Mouse (Mus musculus): Measurements from ENCODE around the gene Mecom. TPM values are rescaled to one million over a fixed set of nuclear protein-coding genes. Genes with fewer than 3 reads are reported as not detected.

The Mecom gene
- polyA plus RNA-seq, 1 experiment: 0.19 TPM

- TF ChIP-seq POLR2A (IDR thresholded peaks at IDR 0.05; ENCODE audit: control insufficient read depth, low read depth, low read length) (no peak), CTCF (IDR thresholded peaks at IDR 0.05; ENCODE audit: control insufficient read depth, insufficient read depth, insufficient replicate concordance, low read depth, low read length) (no peak)
- Histone ChIP-seq H3K4me3 (ENCODE audit: control insufficient read depth, low read depth, low read length) (no peak overlapping the region), H3K27me3 (ENCODE audit: control insufficient read depth, insufficient read depth, low read length) (no peaks in the 10 kb centered on the region), H3K36me3 (ENCODE audit: control insufficient read depth, insufficient read depth, low read length) (no peaks in the 10 kb centered on the region), H3K27ac (ENCODE audit: control insufficient read depth, insufficient read depth, low read depth, low read length) (no peak overlapping the region), H3K4me1 (ENCODE audit: control insufficient read depth, insufficient read depth, low read length) (no peaks in the 10 kb centered on the region; the same call in none of the 2 replicates)
Measured at GRCm38 (mm10) chr3:30148378-30149079, 399.3 kb downstream of the Mecom start.

DNA sequence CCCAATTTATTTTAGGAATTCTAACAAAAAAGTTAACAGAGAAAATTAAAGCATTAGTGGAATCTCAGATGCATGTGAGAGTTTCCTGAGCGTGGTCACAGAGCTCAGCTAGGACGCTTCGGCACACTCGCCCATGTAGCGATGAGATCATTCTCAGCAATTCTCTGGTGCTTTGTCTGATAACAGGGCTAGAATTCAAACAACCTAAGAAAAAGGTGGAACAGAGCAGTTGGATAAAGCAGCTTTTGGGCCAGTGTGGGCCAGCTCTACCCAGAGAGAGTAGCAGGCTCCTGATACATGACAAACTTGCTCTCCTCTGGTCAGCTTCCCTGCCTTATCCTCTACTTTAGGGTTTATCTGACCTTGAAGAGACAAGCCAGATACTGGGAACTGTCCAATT is 402.8 kb downstream of the Mecom start:
- no peak for TF ChIP-seq CTCF (IDR thresholded peaks at IDR 0.05; ENCODE audit: control insufficient read depth, insufficient read depth, insufficient replicate concordance, low read depth, low read length)
- no peak for TF ChIP-seq POLR2A (IDR thresholded peaks at IDR 0.05; ENCODE audit: control insufficient read depth, low read depth, low read length)
- H3K36me3 ChIP-seq (ENCODE audit: control insufficient read depth, insufficient read depth, low read length): no peaks in the 10 kb centered on the region
- no peak overlapping the region for H3K27ac ChIP-seq (ENCODE audit: control insufficient read depth, insufficient read depth, low read depth, low read length)
- H3K4me3 ChIP-seq (ENCODE audit: control insufficient read depth, low read depth, low read length): no peak overlapping the region
- H3K27me3 ChIP-seq (ENCODE audit: control insufficient read depth, insufficient read depth, low read length): no peaks in the 10 kb centered on the region
- no peaks in the 10 kb centered on the region; the same call in none of the 2 replicates for H3K4me1 ChIP-seq (ENCODE audit: control insufficient read depth, insufficient read depth, low read length)

- no peak overlapping the region for H3K4me3 ChIP-seq (ENCODE audit: control insufficient read depth, low read depth, low read length)
- H3K27me3 ChIP-seq (ENCODE audit: control insufficient read depth, insufficient read depth, low read length): no peaks in the 10 kb centered on the region
- no peak overlapping the region for H3K27ac ChIP-seq (ENCODE audit: control insufficient read depth, insufficient read depth, low read depth, low read length)
- no peaks in the 10 kb centered on the region for H3K36me3 ChIP-seq (ENCODE audit: control insufficient read depth, insufficient read depth, low read length)
- no peaks in the 10 kb centered on the region; the same call in none of the 2 replicates for H3K4me1 ChIP-seq (ENCODE audit: control insufficient read depth, insufficient read depth, low read length)
- TF ChIP-seq CTCF (IDR thresholded peaks at IDR 0.05; ENCODE audit: control insufficient read depth, insufficient read depth, insufficient replicate concordance, low read depth, low read length) (no peak), POLR2A (IDR thresholded peaks at IDR 0.05; ENCODE audit: control insufficient read depth, low read depth, low read length) (no peak)
Measured at GRCm38 (mm10) chr3:30143961-30144411, 403.8 kb downstream of the Mecom start.

DNA sequence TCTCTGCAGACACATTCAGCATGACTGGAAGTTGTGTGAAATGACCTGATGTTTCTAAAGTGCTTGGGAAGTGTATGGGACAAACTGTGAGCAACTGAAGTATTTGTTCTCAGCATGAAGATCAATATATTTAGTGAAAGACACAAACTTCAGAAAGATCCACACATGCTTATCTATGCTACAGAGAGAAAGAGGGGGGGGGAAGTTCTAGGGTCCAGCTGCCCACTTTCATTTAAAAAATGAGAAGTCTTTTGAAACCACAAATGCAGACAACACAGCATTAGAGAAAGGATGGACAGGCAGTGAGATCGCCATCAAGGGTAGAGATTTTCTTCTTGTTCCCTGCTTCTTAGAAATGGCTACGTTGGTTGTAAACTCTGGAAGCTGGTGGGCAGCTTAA is 404.4 kb downstream of the Mecom start:
- Histone ChIP-seq H3K27ac (ENCODE audit: control insufficient read depth, insufficient read depth, low read depth, low read length) (no peak overlapping the region), H3K4me3 (ENCODE audit: control insufficient read depth, low read depth, low read length) (no peak overlapping the region), H3K27me3 (ENCODE audit: control insufficient read depth, insufficient read depth, low read length) (no peaks in the 10 kb centered on the region), H3K36me3 (ENCODE audit: control insufficient read depth, insufficient read depth, low read length) (no peaks in the 10 kb centered on the region), H3K4me1 (ENCODE audit: control insufficient read depth, insufficient read depth, low read length) (no peaks in the 10 kb centered on the region; the same call in none of the 2 replicates)
- TF ChIP-seq CTCF (IDR thresholded peaks at IDR 0.05; ENCODE audit: control insufficient read depth, insufficient read depth, insufficient replicate concordance, low read depth, low read length) (no peak), POLR2A (IDR thresholded peaks at IDR 0.05; ENCODE audit: control insufficient read depth, low read depth, low read length) (no peak)

GRCm38 (mm10) chr3:30140349-30140748 is 407.5 kb downstream of the Mecom start:
- TF ChIP-seq POLR2A (IDR thresholded peaks at IDR 0.05; ENCODE audit: control insufficient read depth, low read depth, low read length) (no peak), CTCF (IDR thresholded peaks at IDR 0.05; ENCODE audit: control insufficient read depth, insufficient read depth, insufficient replicate concordance, low read depth, low read length) (no peak)
- H3K4me1 ChIP-seq (ENCODE audit: control insufficient read depth, insufficient read depth, low read length): no peaks in the 10 kb centered on the region; the same call in none of the 2 replicates
- no peak overlapping the region for H3K4me3 ChIP-seq (ENCODE audit: control insufficient read depth, low read depth, low read length)
- H3K27ac ChIP-seq (ENCODE audit: control insufficient read depth, insufficient read depth, low read depth, low read length): no peak overlapping the region
- no peaks in the 10 kb centered on the region for H3K27me3 ChIP-seq (ENCODE audit: control insufficient read depth, insufficient read depth, low read length)
- no peaks in the 10 kb centered on the region for H3K36me3 ChIP-seq (ENCODE audit: control insufficient read depth, insufficient read depth, low read length)

GRCm38 (mm10) chr3:30139678-30140077 is 408.1 kb downstream of the Mecom start:
- TF ChIP-seq CTCF (IDR thresholded peaks at IDR 0.05; ENCODE audit: control insufficient read depth, insufficient read depth, insufficient replicate concordance, low read depth, low read length) (no peak), POLR2A (IDR thresholded peaks at IDR 0.05; ENCODE audit: control insufficient read depth, low read depth, low read length) (no peak)
- H3K4me3 ChIP-seq (ENCODE audit: control insufficient read depth, low read depth, low read length): no peak overlapping the region
- H3K36me3 ChIP-seq (ENCODE audit: control insufficient read depth, insufficient read depth, low read length): no peaks in the 10 kb centered on the region
- no peaks in the 10 kb centered on the region for H3K27me3 ChIP-seq (ENCODE audit: control insufficient read depth, insufficient read depth, low read length)
- no peak overlapping the region for H3K27ac ChIP-seq (ENCODE audit: control insufficient read depth, insufficient read depth, low read depth, low read length)
- no peaks in the 10 kb centered on the region; the same call in none of the 2 replicates for H3K4me1 ChIP-seq (ENCODE audit: control insufficient read depth, insufficient read depth, low read length)

GRCm38 (mm10) chr3:30138588-30138987 is 409.2 kb downstream of the Mecom start:
- TF ChIP-seq CTCF (IDR thresholded peaks at IDR 0.05; ENCODE audit: control insufficient read depth, insufficient read depth, insufficient replicate concordance, low read depth, low read length): no peak
- TF ChIP-seq POLR2A (IDR thresholded peaks at IDR 0.05; ENCODE audit: control insufficient read depth, low read depth, low read length): no peak
- H3K27me3 ChIP-seq (ENCODE audit: control insufficient read depth, insufficient read depth, low read length): no peaks in the 10 kb centered on the region
- H3K4me1 ChIP-seq (ENCODE audit: control insufficient read depth, insufficient read depth, low read length): no peaks in the 10 kb centered on the region
- no peak overlapping the region for H3K4me3 ChIP-seq (ENCODE audit: control insufficient read depth, low read depth, low read length)
- no peaks in the 10 kb centered on the region for H3K36me3 ChIP-seq (ENCODE audit: control insufficient read depth, insufficient read depth, low read length)
- no peak overlapping the region for H3K27ac ChIP-seq (ENCODE audit: control insufficient read depth, insufficient read depth, low read depth, low read length)
